Comparison of ENCODE assay signal across 8 mouse cellular contexts in genomic region chr14:64586860-64587698, GRCm38 (mm10).
A peak's percentile ranks its signal among the peaks of the same experiment; 100 is the strongest.
DNase-seq lines count a peak whose midpoint lies in the region; ATAC-seq and TF ChIP-seq lines count a peak whose summit lies in the region.

No protein-coding gene starts in this region.

- no peak overlapping the region for H3K27ac ChIP-seq in kidney, adult 2 months (ENCODE audit: insufficient read depth, low read depth, low read length)
- H3K27ac ChIP-seq in hindbrain, embryonic 16.5 days (ENCODE audit: low read depth, low read length): peak overlapping the region; percentile 100
- H3K27ac ChIP-seq in midbrain, embryonic 12.5 days (replicated peaks): peak overlapping the region; percentile 99

- under 1% methylated on average over 58 of the region's 58 CpGs for WGBS in kidney, adult 2 months
- WGBS in hindbrain, embryonic 16.5 days: under 1% methylated on average over 34 of the region's 58 CpGs
- WGBS in midbrain, embryonic 12.5 days: under 1% methylated on average over 53 of the region's 58 CpGs

- DNase-seq in kidney, adult 2 months: no peak
- no peak for DNase-seq in kidney, postnatal 25 days
- peak; percentile 55 for DNase-seq in R1 (ENCODE audit: low read depth, low spot score)
- DNase-seq in embryo, embryonic 10 days (ENCODE audit: low spot score): peak; percentile 46
- no peak for DNase-seq in urinary bladder, postnatal 4 days (ENCODE audit: low spot score in 2 of 2)
- no peak for DNase-seq in spleen, adult 18-20 months

- H3K4me3 ChIP-seq in kidney, adult 2 months (ENCODE audit: insufficient read depth, low read depth, low read length): peak overlapping the region; percentile 34
- peak overlapping the region; percentile 73 for H3K4me3 ChIP-seq in hindbrain, embryonic 16.5 days (ENCODE audit: low read length)
- peak overlapping the region; percentile 76 for H3K4me3 ChIP-seq in midbrain, embryonic 12.5 days

- no peaks in the 10 kb centered on the region for H3K9me3 ChIP-seq in hindbrain, embryonic 16.5 days (ENCODE audit: control insufficient read depth, low read length)
- no peaks in the 10 kb centered on the region for H3K9me3 ChIP-seq in midbrain, embryonic 12.5 days

- H3K4me1 ChIP-seq in kidney, adult 2 months (ENCODE audit: control insufficient read depth, insufficient read depth, low read length): no peaks in the 10 kb centered on the region
- peaks cover 22% of the 10 kb centered on the region for H3K4me1 ChIP-seq in hindbrain, embryonic 16.5 days (ENCODE audit: control insufficient read depth, insufficient read depth, low read depth, low read length)
- H3K4me1 ChIP-seq in midbrain, embryonic 12.5 days: peaks cover 44% of the 10 kb centered on the region

- peak; percentile 71 for ATAC-seq in hindbrain, embryonic 16.5 days
- ATAC-seq in midbrain, embryonic 12.5 days (ENCODE audit: low FRiP score, low read depth): peak; percentile 67

- peak overlapping the region; percentile 88 for H3K9ac ChIP-seq in hindbrain, embryonic 16.5 days (ENCODE audit: low read depth, low read length)
- H3K9ac ChIP-seq in midbrain, embryonic 12.5 days (replicated peaks): peak overlapping the region; percentile 97

- no peak for TF ChIP-seq POLR2A in kidney, adult 2 months (IDR thresholded peaks at IDR 0.05; ENCODE audit: low read depth, low read length)

- H3K4me2 ChIP-seq in hindbrain, embryonic 16.5 days (ENCODE audit: low read length): peak overlapping the region; percentile 74
- H3K4me2 ChIP-seq in midbrain, embryonic 12.5 days (replicated peaks): peak overlapping the region; percentile 70

- H3K27me3 ChIP-seq in kidney, adult 2 months (replicated peaks; ENCODE audit: control insufficient read depth, insufficient read depth, low read length): peaks cover 7% of the 10 kb centered on the region
- no peaks in the 10 kb centered on the region for H3K27me3 ChIP-seq in hindbrain, embryonic 16.5 days (replicated peaks; ENCODE audit: control insufficient read depth, insufficient read depth, low read length)
- peaks cover 69% of the 10 kb centered on the region for H3K27me3 ChIP-seq in midbrain, embryonic 12.5 days

- no peak for TF ChIP-seq CTCF in kidney, adult 2 months (conservative IDR thresholded peaks at IDR 0.05; ENCODE audit: insufficient read depth, insufficient read length, low read depth, low read length)

- no peaks in the 10 kb centered on the region for H3K36me3 ChIP-seq in kidney, adult 2 months (ENCODE audit: control insufficient read depth, insufficient read depth, low read length)
- no peaks in the 10 kb centered on the region for H3K36me3 ChIP-seq in hindbrain, embryonic 16.5 days (ENCODE audit: control insufficient read depth, insufficient read depth, low read length)
- H3K36me3 ChIP-seq in midbrain, embryonic 12.5 days: peaks cover 16% of the 10 kb centered on the region; the same call in 1 of the 2 replicates

Comparison
In these comparisons a context has a peak if more than half of its experiments do, and no peak if none do; other contexts are left out.
1. DNase-seq: peak in R1 (single experiment) and embryo, embryonic 10 days (single experiment); none in kidney, adult 2 months (single experiment), kidney, postnatal 25 days (0 of 2), urinary bladder, postnatal 4 days (0 of 2) and spleen, adult 18-20 months (0 of 2).
2. Peak in every context shown above with its lines, with median percentiles within 50 percentile points of each other: H3K4me3 ChIP-seq.